Mouse (Mus musculus) small intestine, adult 10 weeks (tissue): ENCODE results near the gene Vmn2r70. TPM values are rescaled to one million over a fixed set of nuclear protein-coding genes. Genes with fewer than 3 reads are reported as not detected.

ENCODE experiments used
- polyA plus RNA-seq: library from polyadenylated mRNA; stranded (reverse); fragments of 350-450 nt; fragmentation: Illumina TruSeq; extraction: RNeasy Lipid Tissue Mini Kit (QIAGEN cat#74804); gene quantifications from one replicate; pipeline ENCODE4 v1.2.3, GENCODE M21; 2014; ENCODE audit warnings: low replicate concordance

The Vmn2r70 gene
- not detected for polyA plus RNA-seq

GRCm38 (mm10) chr7:85569092-85569491 is at the start of gene Vmn2r70:
TSS of gene Vmn2r70 (minus strand) at chr7:85569192.

GRCm38 (mm10) chr7:85562787-85563186 is 6.2 kb downstream of the Vmn2r70 start, which contains the start of gene Vmn2r71:
TSS of gene Vmn2r71 (plus strand) at chr7:85563087.

Other genes with a start within 250 kb of the Vmn2r70 start
- not detected for gene Vmn2r69, start 153.3 kb downstream of the Vmn2r70 start, polyA plus RNA-seq
- gene Vmn2r71, start 6.1 kb downstream of the Vmn2r70 start, polyA plus RNA-seq: not detected
- gene Vmn2r72, start 185.9 kb upstream of the Vmn2r70 start, polyA plus RNA-seq: not detected